Mouse (Mus musculus) lung, adult 2 months (tissue): ENCODE measurements at regions not wholly inside any gene's neighbourhood (a gene's known extent, or its start where the extent isn't known, plus 50 kb on each side); places are given as distances from the start of the nearest gene placed in this dataset.

Experiments used
- DNase-seq: peaks from one replicate; pipeline ENCODE4 v3.0.0; 2022
- H3K4me1 ChIP-seq: fragments of 200-500 bp; 2 replicates; pipeline ENCODE4 v1.6.1; 2011; ENCODE audit warnings: low read length; ENCODE audit not compliant: control insufficient read depth, insufficient read depth
- H3K4me3 ChIP-seq: fragments of 200-500 bp; replicated peaks from 2 replicates; pipeline ENCODE3; 2011; ENCODE audit warnings: low read depth, mild to moderate bottlenecking, control low read depth, low read length; ENCODE audit errors: extremely low read depth
- CTCF ChIP-seq: fragments of 200-500 bp; IDR thresholded peaks from 2 replicates; pipeline ENCODE4 v1.5.1; 2011; ENCODE audit warnings: mild to moderate bottlenecking, low read length, control low read depth; ENCODE audit not compliant: insufficient read depth
- POLR2A ChIP-seq: fragments of 200-500 bp; IDR thresholded peaks from 2 replicates; pipeline ENCODE4 v1.6.1; 2011; ENCODE audit warnings: low read depth, mild to moderate bottlenecking, control low read depth, low read length, borderline replicate concordance; ENCODE audit errors: extremely low read depth
- WGBS: fragments of 180-500 bp; shearing (Covaris S2); methylation state at CpG from one replicate; pipeline ENCODE4 v1.1.7; 2018; 5-methylcytosine and 5-hydroxymethylcytosine counted together

GRCm38 (mm10) chr2:117867409-117867808, 244.3 kb upstream of the Thbs1 start:
- no peak for DNase-seq
- TF ChIP-seq POLR2A = no peak
- Histone ChIP-seq H3K4me1 (peaks cover 5% of the 10 kb centered on the region), H3K4me3 (no peak overlapping the region)
- WGBS = 66% methylated on average over 3 of the region's 3 CpGs

GRCm38 (mm10) chr2:117868857-117869256, 242.8 kb upstream of the Thbs1 start:
- H3K4me1 ChIP-seq = peaks cover 5% of the 10 kb centered on the region
- no peak for DNase-seq
- 96% methylated on average over 1 of the region's 1 CpGs for WGBS
- H3K4me3 ChIP-seq = no peak overlapping the region
- no peak for TF ChIP-seq CTCF
- TF ChIP-seq POLR2A = no peak

DNA sequence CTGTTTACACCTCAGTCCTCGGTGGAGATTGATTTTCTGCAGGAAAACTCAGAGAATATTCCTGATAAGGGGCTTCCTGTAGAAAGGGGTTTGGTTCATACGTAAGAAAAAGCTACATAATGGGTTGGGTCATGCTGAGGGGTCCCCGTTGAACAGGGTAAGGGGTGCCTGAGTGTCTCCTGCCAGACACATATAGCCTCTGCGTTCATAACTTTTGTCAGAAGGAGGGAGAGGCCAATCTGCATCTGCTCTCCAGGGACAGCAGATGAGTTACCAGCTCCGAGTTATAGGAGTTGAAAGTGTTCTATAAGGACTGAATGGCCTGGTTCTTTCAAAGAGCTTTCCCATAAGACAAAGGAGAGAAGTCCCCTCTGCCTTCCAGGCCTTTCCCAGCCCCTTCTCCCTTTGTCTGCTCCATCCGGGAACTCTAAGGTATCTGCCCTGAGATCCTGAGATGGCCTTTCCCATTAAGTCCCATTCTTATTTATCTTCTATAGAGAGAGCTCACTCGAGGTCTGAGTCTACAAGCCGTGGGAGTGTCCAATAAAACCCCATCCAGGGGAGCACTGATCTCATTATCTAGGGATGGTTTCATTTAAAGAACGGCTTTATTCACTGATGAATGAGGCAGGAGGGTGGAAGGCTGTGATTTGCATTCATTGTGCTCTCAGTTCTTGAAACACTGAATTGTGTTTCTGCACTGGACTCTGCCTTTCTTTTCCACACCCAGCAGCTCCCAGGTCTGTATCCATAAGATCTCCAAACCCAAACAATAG, 240.0 kb upstream of the Thbs1 start:
- no peak for DNase-seq
- WGBS = 60% methylated on average over 9 of the region's 9 CpGs
- H3K4me1 ChIP-seq = peaks cover 5% of the 10 kb centered on the region
- TF ChIP-seq POLR2A = no peak
- no peak for TF ChIP-seq CTCF
- no peak overlapping the region for H3K4me3 ChIP-seq

DNA sequence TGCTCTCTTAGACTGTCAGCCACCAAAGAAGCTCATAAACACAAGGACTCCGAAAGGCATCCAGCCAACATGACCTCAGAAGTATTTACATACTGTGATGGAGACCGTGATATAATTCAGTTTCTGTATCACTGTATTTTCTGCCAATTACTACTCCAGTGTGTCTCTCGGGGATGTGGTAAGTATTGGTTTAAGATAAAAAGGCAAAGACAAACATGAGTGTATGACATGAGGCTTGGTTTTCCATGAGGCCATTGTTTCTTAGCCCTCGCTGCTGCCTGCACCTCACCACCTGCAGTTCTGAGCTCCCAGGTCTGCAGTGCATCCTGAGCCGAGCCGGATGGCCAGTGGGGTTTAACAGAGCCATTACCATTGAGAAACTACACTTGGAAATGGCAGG, 233.9 kb upstream of the Thbs1 start:
- 51% methylated on average over 6 of the region's 6 CpGs for whole genome bisulfite sequencing
- no peak for DNase-seq
- H3K4me3 ChIP-seq = no peak overlapping the region
- TF ChIP-seq POLR2A (no peak), CTCF (no peak)
- no peaks in the 10 kb centered on the region; the same call in none of the 2 replicates for H3K4me1 ChIP-seq

GRCm38 (mm10) chr2:117882136-117882535, 229.5 kb upstream of the Thbs1 start:
- no peak overlapping the region for H3K4me3 ChIP-seq
- 70% methylated on average over 4 of the region's 4 CpGs for WGBS
- no peak for DNase-seq
- H3K4me1 ChIP-seq = no peaks in the 10 kb centered on the region; the same call in 1 of the 2 replicates
- TF ChIP-seq POLR2A (no peak), CTCF (no peak)

DNA sequence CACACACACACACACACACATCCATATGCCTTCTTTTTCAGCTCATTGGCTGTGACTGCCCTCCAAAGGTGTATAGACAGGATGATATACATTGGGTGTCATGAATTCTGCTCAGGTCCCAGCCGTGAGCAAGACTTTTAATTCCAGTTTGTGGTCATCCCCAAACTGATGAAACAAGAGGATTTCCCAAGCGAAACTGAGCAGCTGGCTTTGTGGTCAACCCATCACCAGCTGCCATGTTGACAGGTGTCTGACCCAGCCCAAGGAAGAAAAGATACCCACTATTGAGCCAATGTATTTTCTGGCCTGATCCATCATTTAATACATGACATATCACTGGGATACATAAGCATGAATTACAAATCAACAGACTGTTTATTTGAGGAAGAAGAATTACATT, 228.8 kb upstream of the Thbs1 start:
- WGBS = 76% methylated on average over 2 of the region's 2 CpGs
- TF ChIP-seq POLR2A (no peak), CTCF (no peak)
- Histone ChIP-seq H3K4me1 (no peaks in the 10 kb centered on the region; the same call in 1 of the 2 replicates), H3K4me3 (no peak overlapping the region)
- DNase-seq = no peak

GRCm38 (mm10) chr2:117886516-117886915, 225.2 kb upstream of the Thbs1 start:
- WGBS = 61% methylated on average over 3 of the region's 3 CpGs
- TF ChIP-seq CTCF = no peak
- no peak for TF ChIP-seq POLR2A
- H3K4me1 ChIP-seq = no peaks in the 10 kb centered on the region

DNA sequence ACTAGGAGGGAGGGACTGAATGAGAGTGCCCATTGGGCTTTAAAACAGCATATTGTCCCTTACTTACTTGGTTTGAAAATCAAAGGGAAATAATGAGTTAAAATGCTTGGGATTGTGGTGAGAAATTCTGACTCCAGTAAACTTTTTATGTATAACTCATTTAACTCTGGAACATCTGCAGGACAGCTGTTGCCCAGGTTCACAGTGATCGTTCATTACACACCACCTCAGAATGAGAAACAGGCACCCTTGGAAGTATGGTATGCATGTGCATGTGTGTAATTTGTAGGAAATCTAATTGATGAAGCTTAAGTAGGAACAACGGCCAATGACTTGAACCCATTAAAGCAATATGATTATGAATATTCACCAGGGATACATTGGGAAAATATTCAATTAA, 210.4 kb upstream of the Thbs1 start:
- WGBS = 93% methylated on average over 2 of the region's 2 CpGs
- no peaks in the 10 kb centered on the region for H3K4me1 ChIP-seq
- TF ChIP-seq CTCF (no peak), POLR2A (no peak)
- no peak for DNase-seq
- H3K4me3 ChIP-seq = no peak overlapping the region

More at GRCm38 (mm10) chr2:117886516-117886915, 225.2 kb upstream of the Thbs1 start:
- DNase-seq = no peak
- H3K4me3 ChIP-seq = no peak overlapping the region

GRCm38 (mm10) chr2:117902837-117903236, 208.8 kb upstream of the Thbs1 start:
- TF ChIP-seq CTCF (no peak), POLR2A (no peak)
- WGBS = 66% methylated on average over 5 of the region's 5 CpGs
- Histone ChIP-seq H3K4me3 (no peak overlapping the region), H3K4me1 (no peaks in the 10 kb centered on the region)
- DNase-seq = no peak

DNA sequence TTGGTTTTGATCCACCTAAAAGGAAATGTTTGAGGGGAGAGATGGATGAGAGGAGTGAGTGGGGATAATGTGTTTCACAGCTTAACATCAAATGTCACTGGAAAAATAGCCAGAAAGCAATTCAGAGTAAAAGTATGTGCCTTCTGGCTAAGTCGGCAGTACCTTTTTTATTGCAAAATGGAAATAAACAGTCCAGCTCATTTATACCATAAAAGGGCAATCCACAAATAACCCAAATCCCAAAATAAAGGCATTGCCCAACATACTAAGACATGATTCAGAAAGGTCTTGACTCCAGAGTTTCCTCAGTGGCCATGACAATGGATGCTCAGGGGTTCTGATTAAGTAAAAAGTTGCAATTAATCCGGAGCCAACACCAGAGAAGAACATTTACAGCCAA, 208.0 kb upstream of the Thbs1 start:
- no peak for TF ChIP-seq CTCF
- no peak for TF ChIP-seq POLR2A
- no peak overlapping the region for H3K4me3 ChIP-seq
- no peaks in the 10 kb centered on the region for H3K4me1 ChIP-seq
- WGBS = 51% methylated on average over 2 of the region's 2 CpGs
- DNase-seq = no peak

DNA sequence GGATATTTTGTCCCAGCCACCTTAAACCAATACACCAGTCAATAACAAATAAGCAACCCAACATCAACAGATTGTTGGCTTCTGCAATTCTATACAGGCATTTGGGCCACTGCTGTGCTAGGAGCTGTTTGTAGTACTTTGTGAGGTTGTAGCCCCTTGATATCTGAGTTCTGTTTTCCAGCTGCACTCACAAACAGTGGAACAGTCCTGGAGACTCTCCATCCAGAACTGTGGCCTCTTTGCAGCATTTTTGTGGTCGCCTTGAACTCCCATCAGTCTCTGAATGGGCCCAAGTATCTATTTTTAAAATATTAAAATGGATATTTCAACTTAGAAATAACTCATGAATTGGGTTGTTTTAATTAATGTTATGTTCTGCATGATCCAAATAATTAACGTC, 205.2 kb upstream of the Thbs1 start:
- no peak for TF ChIP-seq CTCF
- no peak for TF ChIP-seq POLR2A
- 91% methylated on average over 2 of the region's 2 CpGs for WGBS
- no peaks in the 10 kb centered on the region for H3K4me1 ChIP-seq
- no peak for DNase-seq
- H3K4me3 ChIP-seq = no peak overlapping the region
